Mouse (Mus musculus): Measurements from ENCODE around the gene Zfp358. TPM values are rescaled to one million over a fixed set of nuclear protein-coding genes. Genes with fewer than 3 reads are reported as not detected.

Zfp358 gene
- polyA plus RNA-seq, 1 experiment = 40.0 TPM

- Histone ChIP-seq H3K27me3 (ENCODE audit: control insufficient read depth, insufficient read depth, low read length) (no peaks in the 10 kb centered on the region), H3K4me3 (ENCODE audit: low read depth, low read length) (peak within 1 kb of the TSS; percentile 75), H3K36me3 (ENCODE audit: control insufficient read depth, insufficient read depth, low read length) (no peaks in the 10 kb centered on the region; the same call in 1 of the 2 replicates), H3K4me1 (ENCODE audit: control insufficient read depth, insufficient read depth, insufficient read length, low read length) (peaks cover 6% of the 10 kb centered on the region), H3K27ac (ENCODE audit: insufficient read depth, low read depth, low read length) (peak within 1 kb of the TSS; percentile 81)
- WGBS = under 1% methylated on average over 25 of the region's 25 CpGs
- TF ChIP-seq POLR2A (IDR thresholded peaks at IDR 0.05; ENCODE audit: low read depth, low read length) (peak; percentile 95), CTCF (IDR thresholded peaks at IDR 0.05; ENCODE audit: extremely low read depth, insufficient read length, insufficient replicate concordance, low read depth, low read length) (no peak)
Observed at GRCm38 (mm10) chr8:3515260-3515671, 22.3 kb downstream of the Zfp358 start, which contains the start of gene Pnpla6. Gene Pnpla6, plus strand, starts transcription at chr8:3515384.

GRCm38 (mm10) chr8:3515771-3516417, 23.0 kb downstream of the Zfp358 start:
- no peaks in the 10 kb centered on the region for H3K27me3 ChIP-seq (ENCODE audit: control insufficient read depth, insufficient read depth, low read length)
- peak overlapping the region; percentile 75 for H3K4me3 ChIP-seq (ENCODE audit: low read depth, low read length)
- H3K4me1 ChIP-seq (ENCODE audit: control insufficient read depth, insufficient read depth, insufficient read length, low read length) = peaks cover 6% of the 10 kb centered on the region
- H3K27ac ChIP-seq (ENCODE audit: insufficient read depth, low read depth, low read length) = peak overlapping the region; percentile 81
- peaks cover 2% of the 10 kb centered on the region; the same call in 1 of the 2 replicates for H3K36me3 ChIP-seq (ENCODE audit: control insufficient read depth, insufficient read depth, low read length)
- TF ChIP-seq CTCF (IDR thresholded peaks at IDR 0.05; ENCODE audit: extremely low read depth, insufficient read length, insufficient replicate concordance, low read depth, low read length) (no peak), POLR2A (IDR thresholded peaks at IDR 0.05; ENCODE audit: low read depth, low read length) (peak; percentile 38; the same call in 1 of the 2 replicates)
- WGBS = under 1% methylated on average over 25 of the region's 25 CpGs

- H3K36me3 ChIP-seq (ENCODE audit: control insufficient read depth, insufficient read depth, low read length) = peaks cover 8% of the 10 kb centered on the region
- H3K27ac ChIP-seq (ENCODE audit: insufficient read depth, low read depth, low read length) = peak overlapping the region; percentile 81
- TF ChIP-seq POLR2A (IDR thresholded peaks at IDR 0.05; ENCODE audit: low read depth, low read length) (peak; percentile 55; the same call in 1 of the 2 replicates), CTCF (IDR thresholded peaks at IDR 0.05; ENCODE audit: extremely low read depth, insufficient read length, insufficient replicate concordance, low read depth, low read length) (no peak)
- H3K4me3 ChIP-seq (ENCODE audit: low read depth, low read length) = peak overlapping the region; percentile 75
- no peaks in the 10 kb centered on the region for H3K27me3 ChIP-seq (ENCODE audit: control insufficient read depth, insufficient read depth, low read length)
- 1% methylated on average over 36 of the region's 36 CpGs for WGBS
- H3K4me1 ChIP-seq (ENCODE audit: control insufficient read depth, insufficient read depth, insufficient read length, low read length) = peaks cover 6% of the 10 kb centered on the region
Observed at GRCm38 (mm10) chr8:3516450-3517116, 23.6 kb downstream of the Zfp358 start.

- WGBS = 7% methylated on average over 16 of the region's 16 CpGs
- TF ChIP-seq POLR2A (IDR thresholded peaks at IDR 0.05; ENCODE audit: low read depth, low read length) (no peak), CTCF (IDR thresholded peaks at IDR 0.05; ENCODE audit: extremely low read depth, insufficient read length, insufficient replicate concordance, low read depth, low read length) (no peak)
- Histone ChIP-seq H3K27me3 (ENCODE audit: control insufficient read depth, insufficient read depth, low read length) (no peaks in the 10 kb centered on the region), H3K36me3 (ENCODE audit: control insufficient read depth, insufficient read depth, low read length) (peaks cover 12% of the 10 kb centered on the region), H3K27ac (ENCODE audit: insufficient read depth, low read depth, low read length) (no peak overlapping the region), H3K4me3 (ENCODE audit: low read depth, low read length) (peak overlapping the region; percentile 75), H3K4me1 (ENCODE audit: control insufficient read depth, insufficient read depth, insufficient read length, low read length) (peaks cover 6% of the 10 kb centered on the region)
Observed at GRCm38 (mm10) chr8:3517117-3517495, 24.2 kb downstream of the Zfp358 start.

- Histone ChIP-seq H3K27ac (ENCODE audit: insufficient read depth, low read depth, low read length) (no peak overlapping the region), H3K4me1 (ENCODE audit: control insufficient read depth, insufficient read depth, insufficient read length, low read length) (0 out of 2 replicates have a peak, but pooled peaks cover 3% of the 10 kb centered on the region), H3K36me3 (ENCODE audit: control insufficient read depth, insufficient read depth, low read length) (peaks cover 51% of the 10 kb centered on the region), H3K4me3 (ENCODE audit: low read depth, low read length) (no peak overlapping the region), H3K27me3 (ENCODE audit: control insufficient read depth, insufficient read depth, low read length) (no peaks in the 10 kb centered on the region)
- WGBS = 92% methylated on average over 13 of the region's 13 CpGs
- TF ChIP-seq POLR2A (IDR thresholded peaks at IDR 0.05; ENCODE audit: low read depth, low read length) (no peak), CTCF (IDR thresholded peaks at IDR 0.05; ENCODE audit: extremely low read depth, insufficient read length, insufficient replicate concordance, low read depth, low read length) (no peak)
Observed at GRCm38 (mm10) chr8:3522007-3522697, 29.2 kb downstream of the Zfp358 start.

GRCm38 (mm10) chr8:3530816-3531215, 37.9 kb downstream of the Zfp358 start:
- Histone ChIP-seq H3K36me3 (ENCODE audit: control insufficient read depth, insufficient read depth, low read length) (peaks cover 44% of the 10 kb centered on the region), H3K27me3 (ENCODE audit: control insufficient read depth, insufficient read depth, low read length) (no peaks in the 10 kb centered on the region), H3K4me3 (ENCODE audit: low read depth, low read length) (no peak overlapping the region), H3K27ac (ENCODE audit: insufficient read depth, low read depth, low read length) (no peak overlapping the region), H3K4me1 (ENCODE audit: control insufficient read depth, insufficient read depth, insufficient read length, low read length) (no peaks in the 10 kb centered on the region)
- 93% methylated on average over 5 of the region's 5 CpGs for WGBS
- no peak for TF ChIP-seq CTCF (IDR thresholded peaks at IDR 0.05; ENCODE audit: extremely low read depth, insufficient read length, insufficient replicate concordance, low read depth, low read length)

- no peak for TF ChIP-seq POLR2A (IDR thresholded peaks at IDR 0.05; ENCODE audit: low read depth, low read length)
- TF ChIP-seq CTCF (IDR thresholded peaks at IDR 0.05; ENCODE audit: extremely low read depth, insufficient read length, insufficient replicate concordance, low read depth, low read length) = no peak
- 95% methylated on average over 18 of the region's 18 CpGs for WGBS
- Histone ChIP-seq H3K4me1 (ENCODE audit: control insufficient read depth, insufficient read depth, insufficient read length, low read length) (peaks cover 8% of the 10 kb centered on the region; the same call in 1 of the 2 replicates), H3K27me3 (ENCODE audit: control insufficient read depth, insufficient read depth, low read length) (no peaks in the 10 kb centered on the region), H3K4me3 (ENCODE audit: low read depth, low read length) (no peak overlapping the region), H3K27ac (ENCODE audit: insufficient read depth, low read depth, low read length) (no peak overlapping the region), H3K36me3 (ENCODE audit: control insufficient read depth, insufficient read depth, low read length) (peaks cover 42% of the 10 kb centered on the region)
Observed at GRCm38 (mm10) chr8:3531936-3532335, 39.0 kb downstream of the Zfp358 start.
